Mouse (Mus musculus) kidney, embryonic 14.5 days (tissue): ENCODE measurements around the gene Sirt2. TPM values are rescaled to one million over a fixed set of nuclear protein-coding genes. Genes with fewer than 3 reads are reported as not detected.

Experiments used
- ATAC-seq: fragments of 200-750 bp; cut with Nextera tagmentation; 2 replicates; pipeline ENCODE4 v1.8.0; 2017; ENCODE audit warnings: moderate number of reproducible peaks, mild to moderate bottlenecking, moderate TSS enrichment, moderate library complexity; ENCODE audit not compliant: low FRiP score, low TSS enrichment
- H3K27ac ChIP-seq: fragments of 300-500 bp; sonication (generic); 2 replicates; pipeline ENCODE4 v1.5.1; 2014; ENCODE audit warnings: low read depth, mild to moderate bottlenecking, low read length, moderate library complexity, mixed read lengths
- H3K27me3 ChIP-seq: fragments of 300-500 bp; sonication (generic); 2 replicates; pipeline ENCODE4 v1.6.1; 2014; ENCODE audit warnings: mild to moderate bottlenecking, low read length; ENCODE audit not compliant: control insufficient read depth, insufficient read depth
- H3K36me3 ChIP-seq: fragments of 300-500 bp; sonication (generic); 2 replicates; pipeline ENCODE4 v1.6.1; 2014; ENCODE audit warnings: low read length, mixed read lengths; ENCODE audit not compliant: control insufficient read depth, insufficient read depth
- H3K4me1 ChIP-seq: fragments of 300-500 bp; sonication (generic); 2 replicates; pipeline ENCODE4 v1.6.1; 2014; ENCODE audit warnings: low read length, mixed read lengths; ENCODE audit not compliant: control insufficient read depth, insufficient read depth
- H3K4me2 ChIP-seq: fragments of 300-500 bp; sonication (generic); replicated peaks from 2 replicates; pipeline ENCODE4 v1.6.1; 2014; ENCODE audit warnings: low read depth, mild to moderate bottlenecking, low read length
- H3K4me3 ChIP-seq: fragments of 300-500 bp; sonication (generic); 2 replicates; pipeline ENCODE4 v1.5.1; 2014; ENCODE audit warnings: mild to moderate bottlenecking, low read length
- H3K9ac ChIP-seq: fragments of 300-500 bp; sonication (generic); 2 replicates; pipeline ENCODE4 v1.6.1; 2014; ENCODE audit warnings: low read depth, mild to moderate bottlenecking, low read length, moderate library complexity
- H3K9me3 ChIP-seq: fragments of 300-500 bp; sonication (generic); 2 replicates; pipeline ENCODE4 v1.6.1; 2016; ENCODE audit warnings: low read length; ENCODE audit not compliant: control insufficient read depth
- WGBS: fragments of 180-500 bp; shearing (Covaris S2); extraction: QIAGEN DNeasy Blood & Tissue Kit; methylation state at CpG from one replicate; pipeline ENCODE4 v1.1.7; 2014; 5-methylcytosine and 5-hydroxymethylcytosine counted together
- polyA plus RNA-seq: library from polyadenylated mRNA; unstranded; fragments of >200 nt; fragmentation: Nextera tagmentation; extraction: Ambion mirVana; gene quantifications from 2 replicates; pipeline ENCODE4 v1.2.1, GENCODE M21; 2014

The Sirt2 gene
- polyA plus RNA-seq = 49.7 and 56.7 TPM in 2 replicates

DNA sequence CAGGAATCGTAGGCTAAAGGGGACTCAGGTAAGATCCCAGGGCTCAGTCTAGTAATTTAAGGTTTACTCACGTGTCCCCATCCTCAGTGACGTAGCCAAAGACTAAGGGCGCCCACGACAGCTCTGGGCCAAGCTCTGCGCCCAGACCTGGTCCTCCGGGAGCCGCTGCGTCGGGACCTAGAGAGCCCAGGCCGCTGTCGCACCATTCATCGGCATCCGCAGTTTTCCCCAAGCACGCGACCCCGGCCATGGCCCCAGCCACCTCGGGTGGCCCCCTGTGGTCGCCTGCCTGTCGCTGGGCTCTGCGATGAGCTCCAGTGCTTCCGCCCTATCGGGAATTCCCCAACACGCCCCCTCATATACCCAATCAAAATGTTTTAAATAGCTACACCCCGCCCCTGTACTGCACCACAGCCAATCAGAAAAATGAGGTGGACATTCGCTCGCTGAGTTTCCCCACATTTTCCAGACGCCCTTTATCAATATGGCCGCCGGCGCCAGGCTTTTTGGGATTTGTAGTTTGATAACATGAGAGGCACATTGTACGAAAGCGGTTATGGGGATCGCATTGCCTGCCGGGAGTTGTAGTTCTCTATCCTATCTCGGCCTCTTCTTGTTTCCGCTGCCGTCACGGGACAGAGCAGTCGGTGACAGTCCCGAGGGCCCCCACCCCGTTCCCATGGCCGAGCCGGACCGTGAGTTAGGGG is at the start of gene Sirt2:
Sirt2 (plus strand) TSS at position 563 of the 707 bp plus-strand sequence.
- ATAC-seq = peak; percentile 99
- H3K4me2 ChIP-seq = peak within 1 kb of the TSS; percentile 66
- H3K9ac ChIP-seq = peak within 1 kb of the TSS; percentile 73
- WGBS = under 1% methylated on average over 45 of the region's 45 CpGs
- H3K4me3 ChIP-seq = peak within 1 kb of the TSS; percentile 70
- H3K27me3 ChIP-seq = no peaks in the 10 kb centered on the region
- H3K36me3 ChIP-seq = peaks cover 8% of the 10 kb centered on the region
- H3K4me1 ChIP-seq = peaks cover 6% of the 10 kb centered on the region
- H3K9me3 ChIP-seq = no peaks in the 10 kb centered on the region
- H3K27ac ChIP-seq = no peak within 1 kb of the TSS

DNA sequence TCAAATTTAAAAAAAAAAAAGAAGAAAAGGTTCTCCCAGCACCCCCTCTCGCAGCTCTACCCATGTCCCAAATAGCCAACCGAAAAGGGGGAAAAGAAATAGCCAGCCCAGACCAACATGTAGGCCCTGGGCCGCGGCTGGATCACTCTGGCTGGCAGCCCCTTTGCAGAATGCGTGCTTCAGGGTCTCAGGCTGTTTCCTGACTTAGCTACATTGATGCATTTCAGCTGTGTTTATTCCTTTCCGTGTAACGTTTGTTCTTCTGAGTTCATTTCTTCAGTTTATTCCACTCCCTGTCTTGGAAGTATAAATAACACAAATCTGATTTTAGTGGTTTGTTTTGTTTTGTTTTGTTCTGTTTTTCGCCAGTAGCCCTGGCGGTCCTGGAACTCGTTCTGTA is 48.8 kb upstream of the Sirt2 start:
- 77% methylated on average over 10 of the region's 10 CpGs for WGBS
- no peak for ATAC-seq
- Histone ChIP-seq H3K9ac (no peak overlapping the region), H3K4me3 (no peak overlapping the region), H3K4me1 (0 out of 2 replicates have a peak, but pooled peaks cover 3% of the 10 kb centered on the region), H3K4me2 (no peak overlapping the region), H3K36me3 (no peaks in the 10 kb centered on the region), H3K9me3 (no peaks in the 10 kb centered on the region), H3K27me3 (no peaks in the 10 kb centered on the region), H3K27ac (no peak overlapping the region)

DNA sequence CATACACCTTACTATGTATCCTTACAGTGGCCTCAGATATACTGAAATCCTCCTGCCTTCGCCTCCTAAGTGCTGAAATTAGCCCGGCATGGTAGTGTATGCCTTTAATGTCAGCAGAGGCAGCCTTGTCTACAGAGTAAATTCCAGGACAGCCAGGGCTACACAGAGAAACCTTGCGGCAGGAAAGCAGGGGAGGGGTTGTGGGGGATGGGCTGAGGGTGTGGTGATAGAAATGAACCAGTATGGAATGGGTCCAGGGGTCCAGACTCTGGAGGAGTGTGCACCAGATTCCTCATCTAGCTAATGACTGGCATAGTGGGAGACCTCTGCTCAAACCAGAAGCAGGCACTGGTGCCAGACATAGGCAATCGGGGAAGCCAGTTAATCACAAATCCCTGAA is 47.4 kb upstream of the Sirt2 start:
- 60% methylated on average over 4 of the region's 4 CpGs for WGBS
- Histone ChIP-seq H3K4me1 (0 out of 2 replicates have a peak, but pooled peaks cover 3% of the 10 kb centered on the region), H3K4me2 (no peak overlapping the region), H3K27me3 (no peaks in the 10 kb centered on the region), H3K9me3 (0 out of 2 replicates have a peak, but pooled peaks cover under 1% of the 10 kb centered on the region), H3K4me3 (no peak overlapping the region), H3K27ac (no peak overlapping the region), H3K36me3 (no peaks in the 10 kb centered on the region), H3K9ac (no peak overlapping the region)
- ATAC-seq = no peak

DNA sequence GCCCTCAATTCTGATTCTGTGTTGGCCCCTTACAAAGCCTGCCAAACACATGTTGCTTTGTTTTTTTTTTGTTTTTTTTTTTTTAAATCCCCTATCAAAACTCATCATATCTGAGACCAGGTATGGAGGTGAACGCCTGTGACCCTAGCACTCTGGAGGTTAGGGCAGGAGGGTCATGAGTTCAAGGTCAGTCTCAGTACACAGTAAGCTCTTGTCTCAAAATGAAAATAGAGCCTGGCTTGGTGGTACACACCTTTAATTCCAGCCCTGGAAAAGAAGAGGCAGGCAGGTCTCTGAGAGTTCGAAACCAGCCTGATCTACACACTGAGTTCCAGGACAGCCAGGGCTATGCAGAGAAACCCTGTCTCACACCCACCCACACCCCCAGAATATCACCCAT is 46.9 kb upstream of the Sirt2 start:
- no peaks in the 10 kb centered on the region for H3K36me3 ChIP-seq
- H3K4me2 ChIP-seq = no peak overlapping the region
- no peaks in the 10 kb centered on the region for H3K27me3 ChIP-seq
- 77% methylated on average over 2 of the region's 2 CpGs for WGBS
- no peak for ATAC-seq
- no peak overlapping the region for H3K4me3 ChIP-seq
- H3K27ac ChIP-seq = no peak overlapping the region
- H3K4me1 ChIP-seq = 0 out of 2 replicates have a peak, but pooled peaks cover 3% of the 10 kb centered on the region
- H3K9me3 ChIP-seq = 0 out of 2 replicates have a peak, but pooled peaks cover 2% of the 10 kb centered on the region
- no peak overlapping the region for H3K9ac ChIP-seq

DNA sequence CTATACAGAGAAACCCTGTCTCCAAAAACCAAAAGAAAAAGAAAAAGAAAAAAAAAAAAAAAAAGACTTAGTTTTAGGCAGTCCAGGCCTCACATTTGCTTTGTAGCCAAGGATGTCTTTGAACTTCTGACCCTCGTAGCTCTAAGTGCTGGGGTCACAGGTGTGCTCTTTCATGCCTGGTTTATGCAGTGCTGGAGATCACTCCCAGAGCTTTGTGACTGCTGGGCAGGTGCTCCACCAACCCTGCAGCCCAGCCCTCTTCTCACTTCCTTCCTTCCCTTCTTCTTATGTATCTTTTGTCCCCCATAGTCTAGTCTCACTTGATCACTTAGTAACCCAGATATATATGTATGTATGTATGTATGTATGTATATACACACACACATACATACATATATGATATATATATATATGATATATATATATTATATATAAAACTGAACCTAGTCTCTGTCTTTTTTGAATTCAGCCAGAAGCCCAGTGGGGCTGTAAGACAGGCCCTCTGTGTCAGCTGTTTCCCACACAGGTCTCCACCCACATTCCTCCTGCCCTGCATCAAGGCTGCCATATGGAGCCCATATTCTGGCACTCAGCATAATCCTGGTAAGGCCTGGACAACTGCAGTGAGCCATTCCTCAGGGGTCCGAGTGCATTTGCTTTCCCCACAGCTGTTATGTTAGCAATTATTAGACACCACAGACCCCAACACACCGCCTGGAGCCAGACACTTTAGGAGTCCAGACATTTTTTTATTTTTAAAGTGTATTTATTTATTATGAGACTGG is 45.6 kb upstream of the Sirt2 start:
- H3K4me3 ChIP-seq = no peak overlapping the region
- H3K27ac ChIP-seq = no peak overlapping the region
- no peaks in the 10 kb centered on the region for H3K36me3 ChIP-seq
- WGBS = 79% methylated on average over 3 of the region's 3 CpGs
- 0 out of 2 replicates have a peak, but pooled peaks cover 2% of the 10 kb centered on the region for H3K9me3 ChIP-seq
- H3K9ac ChIP-seq = no peak overlapping the region
- no peaks in the 10 kb centered on the region for H3K27me3 ChIP-seq
- H3K4me2 ChIP-seq = no peak overlapping the region
- no peak for ATAC-seq
- H3K4me1 ChIP-seq = 0 out of 2 replicates have a peak, but pooled peaks cover 3% of the 10 kb centered on the region

DNA sequence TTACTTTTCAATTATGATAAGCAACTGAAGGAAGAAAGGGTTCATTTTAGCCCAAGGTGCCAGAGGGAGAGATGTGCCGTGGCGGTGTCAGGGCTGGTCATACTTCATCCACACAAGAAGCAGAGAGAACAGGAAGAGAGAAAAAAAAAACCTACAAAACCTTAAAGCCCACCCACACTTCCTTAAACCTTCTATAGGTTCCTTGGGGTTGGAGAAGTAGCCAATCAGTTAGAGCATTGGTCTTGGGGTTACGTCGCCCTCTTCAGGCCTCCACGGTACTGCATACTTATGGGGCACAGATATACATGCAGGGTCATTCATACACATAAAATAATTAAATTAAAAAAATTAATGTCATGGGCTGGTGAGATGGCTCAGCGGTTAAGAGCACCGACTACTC is 44.5 kb upstream of the Sirt2 start:
- Histone ChIP-seq H3K27me3 (no peaks in the 10 kb centered on the region), H3K4me2 (no peak overlapping the region), H3K36me3 (no peaks in the 10 kb centered on the region), H3K9ac (no peak overlapping the region), H3K4me3 (no peak overlapping the region), H3K4me1 (no peaks in the 10 kb centered on the region), H3K27ac (no peak overlapping the region), H3K9me3 (0 out of 2 replicates have a peak, but pooled peaks cover 2% of the 10 kb centered on the region)
- WGBS = 93% methylated on average over 7 of the region's 7 CpGs
- ATAC-seq = no peak

DNA sequence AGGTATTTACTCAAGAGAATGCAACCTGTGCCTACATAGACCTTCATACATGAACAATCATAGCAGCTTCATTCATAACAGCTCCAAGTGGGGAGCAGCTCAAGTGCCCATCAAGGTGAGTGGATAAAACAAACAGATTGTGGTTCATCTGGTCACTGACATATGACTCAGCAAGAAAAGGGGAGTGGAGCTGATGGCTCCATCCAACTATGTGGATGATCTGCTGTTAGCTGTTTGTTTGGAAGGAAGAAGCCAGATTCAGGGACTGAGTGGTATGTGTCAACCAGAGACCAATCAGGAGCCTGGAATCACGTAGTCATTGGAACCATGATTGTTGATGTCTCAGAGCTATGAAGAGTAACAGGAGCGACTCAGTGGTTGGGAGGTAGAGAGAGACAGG is 41.9 kb upstream of the Sirt2 start:
- Histone ChIP-seq H3K27me3 (no peaks in the 10 kb centered on the region), H3K27ac (no peak overlapping the region), H3K9me3 (0 out of 2 replicates have a peak, but pooled peaks cover 2% of the 10 kb centered on the region), H3K4me2 (no peak overlapping the region), H3K36me3 (no peaks in the 10 kb centered on the region), H3K4me3 (no peak overlapping the region), H3K4me1 (no peaks in the 10 kb centered on the region), H3K9ac (no peak overlapping the region)
- ATAC-seq = no peak
- WGBS = 91% methylated on average over 2 of the region's 2 CpGs

DNA sequence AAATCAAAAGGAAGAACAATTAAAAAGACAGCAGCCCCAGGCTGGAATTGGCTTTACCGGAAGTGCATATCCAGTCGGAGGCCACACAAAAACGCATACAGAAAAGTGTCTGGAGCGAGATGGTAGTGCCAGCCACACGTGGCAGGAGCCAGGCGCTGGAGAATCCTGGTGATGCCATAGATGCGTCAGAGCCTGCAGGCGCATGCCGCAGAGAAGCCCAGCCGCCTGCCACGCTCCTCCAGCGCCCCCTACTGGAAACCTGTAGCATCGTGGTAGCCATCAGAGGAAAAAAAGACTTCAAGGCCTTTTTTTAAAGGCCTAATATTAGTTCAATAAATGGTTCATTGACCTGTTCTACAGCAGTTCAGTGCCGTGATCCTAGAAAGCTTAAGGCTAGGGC is 39.9 kb upstream of the Sirt2 start:
- peaks cover 7% of the 10 kb centered on the region; the same call in 1 of the 2 replicates for H3K9me3 ChIP-seq
- H3K9ac ChIP-seq = no peak overlapping the region
- H3K4me2 ChIP-seq = peak overlapping the region; percentile 24; the same call in 1 of the 2 replicates
- no peaks in the 10 kb centered on the region for H3K27me3 ChIP-seq
- H3K27ac ChIP-seq = no peak overlapping the region
- 8% methylated on average over 14 of the region's 14 CpGs for WGBS
- H3K36me3 ChIP-seq = no peaks in the 10 kb centered on the region
- H3K4me1 ChIP-seq = no peaks in the 10 kb centered on the region
- no peak overlapping the region; the same call in 1 of the 2 replicates for H3K4me3 ChIP-seq
- ATAC-seq = no peak
